Mouse (Mus musculus) embryonic facial prominence, embryonic 12.5 days (tissue): ENCODE measurements around the gene Fras1. TPM values are rescaled to one million over a fixed set of nuclear protein-coding genes. Genes with fewer than 3 reads are reported as not detected.

ENCODE experiments used
- ATAC-seq: fragments of 200-750 bp; cut with Nextera tagmentation; 2 replicates; pipeline ENCODE4 v1.8.0; 2017; ENCODE audit not compliant: insufficient number of reproducible peaks, insufficient read depth, low FRiP score, low TSS enrichment
- H3K27ac ChIP-seq: fragments of 300-500 bp; sonication (generic); 2 replicates; pipeline ENCODE4 v1.5.1; 2016; ENCODE audit warnings: mild to moderate bottlenecking
- H3K27me3 ChIP-seq: fragments of 300-500 bp; sonication (generic); 2 replicates; pipeline ENCODE4 v1.6.1; 2016; ENCODE audit warnings: mild to moderate bottlenecking, moderate library complexity
- H3K36me3 ChIP-seq: fragments of 300-500 bp; sonication (generic); 2 replicates; pipeline ENCODE4 v1.6.1; 2016; ENCODE audit warnings: mild to moderate bottlenecking
- H3K4me1 ChIP-seq: fragments of 300-500 bp; sonication (generic); 2 replicates; pipeline ENCODE4 v1.6.1; 2016
- H3K4me2 ChIP-seq: fragments of 300-500 bp; sonication (generic); replicated peaks from 2 replicates; pipeline ENCODE4 v1.6.1; 2016; ENCODE audit warnings: mild to moderate bottlenecking, moderate library complexity
- H3K4me3 ChIP-seq: fragments of 300-500 bp; sonication (generic); 2 replicates; pipeline ENCODE4 v1.5.1; 2016; ENCODE audit warnings: mild to moderate bottlenecking
- H3K9ac ChIP-seq: fragments of 300-500 bp; sonication (generic); 2 replicates; pipeline ENCODE4 v1.6.1; 2016; ENCODE audit warnings: mild to moderate bottlenecking, moderate library complexity
- H3K9me3 ChIP-seq: fragments of 300-500 bp; sonication (generic); 2 replicates; pipeline ENCODE4 v1.6.1; 2016; ENCODE audit warnings: mild to moderate bottlenecking, moderate library complexity
- WGBS: fragments of 180-500 bp; shearing (Covaris S2); methylation state at CpG from one replicate; pipeline ENCODE4 v1.1.7; 2016; 5-methylcytosine and 5-hydroxymethylcytosine counted together
- polyA plus RNA-seq: library from polyadenylated mRNA; unstranded; fragments of >200 nt; fragmentation: Nextera tagmentation; extraction: Ambion mirVana; gene quantifications from 2 replicates; pipeline ENCODE4 v1.2.1, GENCODE M21; 2016

Gene Fras1
- polyA plus RNA-seq, 1 experiment from 2014 or later, result 20.1 TPM

DNA sequence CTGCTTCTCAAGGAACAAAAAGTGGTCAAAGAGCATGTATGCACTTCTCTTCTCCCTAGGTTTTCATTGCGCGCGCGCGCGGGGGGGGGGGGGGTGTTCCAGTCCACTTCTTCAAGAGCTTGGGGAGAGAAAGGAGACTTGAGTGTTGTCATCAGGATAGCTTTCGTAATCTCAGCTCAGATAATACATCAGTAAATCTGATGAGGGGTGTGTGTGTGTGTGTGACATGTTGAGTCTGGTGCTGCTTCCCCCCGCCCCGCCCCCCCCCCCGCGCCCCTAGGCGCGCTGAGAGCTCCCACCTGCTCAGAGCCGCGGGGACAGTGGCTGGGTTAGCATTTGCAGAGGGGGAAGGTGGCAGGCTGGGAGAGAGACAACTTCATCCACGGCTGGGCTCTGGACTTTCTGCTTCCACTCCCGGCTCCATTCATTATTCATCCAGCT is 1.7 kb downstream of the Fras1 start:
- peaks cover 20% of the 10 kb centered on the region for H3K4me1 ChIP-seq
- H3K9ac ChIP-seq, result peak overlapping the region; percentile 65
- 1% methylated on average over 13 of the region's 17 CpGs for WGBS
- no peaks in the 10 kb centered on the region for H3K9me3 ChIP-seq
- peak overlapping the region; percentile 93 for H3K4me2 ChIP-seq
- H3K27ac ChIP-seq, result no peak overlapping the region
- peak overlapping the region; percentile 60 for H3K4me3 ChIP-seq
- no peak for ATAC-seq
- H3K36me3 ChIP-seq, result no peaks in the 10 kb centered on the region
- no peaks in the 10 kb centered on the region for H3K27me3 ChIP-seq

DNA sequence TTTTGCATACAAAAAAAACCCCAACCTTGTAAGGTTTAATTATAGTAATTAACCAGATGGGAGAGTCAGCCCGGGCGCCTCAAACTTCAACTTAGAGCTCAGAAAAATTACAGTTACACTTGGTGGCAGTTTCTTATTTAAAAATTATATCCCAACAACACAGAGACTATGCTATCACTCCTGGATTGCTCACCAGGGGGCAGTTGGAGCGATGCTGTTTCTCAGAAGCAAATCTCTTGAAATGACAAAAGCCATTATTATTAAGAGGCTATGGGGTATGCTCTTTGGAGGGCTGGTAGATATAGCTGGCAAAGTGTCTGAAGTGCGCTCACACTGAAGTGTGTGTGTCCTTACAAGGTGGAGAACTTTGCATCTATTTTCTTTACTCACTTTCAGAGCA is 2.5 kb downstream of the Fras1 start:
- Histone ChIP-seq H3K4me1 (peaks cover 20% of the 10 kb centered on the region), H3K4me2 (peak overlapping the region; percentile 93)

GRCm38 (mm10) chr5:96386138-96386933 is 12.6 kb downstream of the Fras1 start:
- Histone ChIP-seq H3K27ac (no peak overlapping the region), H3K36me3 (no peaks in the 10 kb centered on the region), H3K27me3 (no peaks in the 10 kb centered on the region), H3K4me2 (no peak overlapping the region), H3K4me1 (no peaks in the 10 kb centered on the region), H3K4me3 (no peak overlapping the region), H3K9ac (no peak overlapping the region), H3K9me3 (peaks cover 4% of the 10 kb centered on the region; the same call in 1 of the 2 replicates)
- no peak for ATAC-seq
- 76% methylated on average over 15 of the region's 15 CpGs for WGBS

More for the DNA sequence above, 2.5 kb downstream of the Fras1 start:
- Histone ChIP-seq H3K27me3 (no peaks in the 10 kb centered on the region), H3K9ac (no peak overlapping the region), H3K4me3 (peak overlapping the region; percentile 60), H3K27ac (no peak overlapping the region), H3K9me3 (no peaks in the 10 kb centered on the region), H3K36me3 (no peaks in the 10 kb centered on the region)
- WGBS, result 47% methylated on average over 4 of the region's 4 CpGs
- no peak for ATAC-seq

- H3K27me3 ChIP-seq, result no peaks in the 10 kb centered on the region
- H3K36me3 ChIP-seq, result no peaks in the 10 kb centered on the region
- no peak overlapping the region for H3K27ac ChIP-seq
- H3K9ac ChIP-seq, result no peak overlapping the region
- 91% methylated on average over 8 of the region's 8 CpGs for WGBS
- no peak for ATAC-seq
- no peak overlapping the region for H3K4me3 ChIP-seq
- H3K9me3 ChIP-seq, result peaks cover 4% of the 10 kb centered on the region; the same call in 1 of the 2 replicates
- H3K4me1 ChIP-seq, result no peaks in the 10 kb centered on the region
- no peak overlapping the region for H3K4me2 ChIP-seq
These were observed 14.6 kb downstream of the Fras1 start for GRCm38 (mm10) chr5:96388306-96388705.

DNA sequence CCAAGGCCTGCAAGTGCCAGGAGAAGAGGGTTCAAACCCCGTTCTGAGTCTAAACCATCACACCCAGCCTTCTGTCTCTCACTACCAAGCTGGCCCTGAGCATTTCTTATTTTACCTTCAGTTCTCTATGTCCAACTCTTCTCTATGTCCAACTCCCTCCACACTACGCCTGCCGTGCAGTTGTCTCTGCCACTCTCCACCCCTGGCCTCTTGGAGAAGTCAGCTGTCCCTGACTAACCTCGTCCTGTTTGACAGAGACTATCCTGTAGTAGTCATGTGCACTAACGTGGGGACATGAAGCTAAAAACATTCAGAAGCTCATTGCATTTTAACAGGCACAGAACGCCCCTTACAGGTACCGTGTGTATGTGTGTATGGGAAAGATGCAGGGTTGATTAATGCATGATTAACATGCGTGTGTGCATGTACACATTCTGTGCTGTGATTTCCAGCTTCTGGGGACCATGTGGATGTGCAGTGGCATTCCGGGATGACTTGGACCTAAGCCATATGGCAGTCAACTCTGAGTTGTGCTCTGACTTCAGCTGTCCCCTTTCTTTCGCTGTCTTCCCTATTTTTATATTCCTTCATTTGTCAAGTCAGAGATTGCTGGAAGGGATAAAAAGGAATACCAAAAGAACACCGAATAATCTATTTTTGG is 16.3 kb downstream of the Fras1 start:
- no peak overlapping the region for H3K4me2 ChIP-seq
- H3K27me3 ChIP-seq, result no peaks in the 10 kb centered on the region
- no peak for ATAC-seq
- H3K9ac ChIP-seq, result no peak overlapping the region
- H3K4me3 ChIP-seq, result no peak overlapping the region
- H3K36me3 ChIP-seq, result no peaks in the 10 kb centered on the region
- H3K4me1 ChIP-seq, result no peaks in the 10 kb centered on the region
- WGBS, result 90% methylated on average over 11 of the region's 11 CpGs
- H3K9me3 ChIP-seq, result peaks cover 4% of the 10 kb centered on the region; the same call in 1 of the 2 replicates
- H3K27ac ChIP-seq, result no peak overlapping the region

- no peak for ATAC-seq
- Histone ChIP-seq H3K9me3 (peaks cover 4% of the 10 kb centered on the region; the same call in 1 of the 2 replicates), H3K9ac (no peak overlapping the region), H3K4me3 (no peak overlapping the region), H3K4me2 (no peak overlapping the region), H3K36me3 (no peaks in the 10 kb centered on the region), H3K4me1 (peaks cover 7% of the 10 kb centered on the region; the same call in 1 of the 2 replicates), H3K27ac (no peak overlapping the region), H3K27me3 (no peaks in the 10 kb centered on the region)
- WGBS, result 90% methylated on average over 4 of the region's 4 CpGs
These were observed 17.3 kb downstream of the Fras1 start for GRCm38 (mm10) chr5:96391086-96391485.

DNA sequence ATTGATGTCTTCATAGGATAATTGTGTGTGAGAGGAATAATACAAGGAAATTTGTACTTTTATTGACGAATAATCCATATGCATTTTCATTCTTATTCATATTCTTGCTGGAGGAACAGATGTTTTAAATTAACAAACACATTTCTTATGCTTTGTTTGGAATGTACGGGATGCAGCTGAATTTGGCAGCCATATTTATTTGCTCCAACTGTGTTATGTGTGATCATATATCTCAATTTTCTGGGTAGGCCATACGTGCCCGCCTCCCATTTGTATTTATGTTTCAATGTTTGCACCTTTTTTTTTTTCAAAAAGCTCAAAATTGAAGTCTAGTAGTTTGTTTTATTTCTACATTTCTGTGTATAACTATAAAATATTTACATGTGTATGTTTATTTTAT is 21.2 kb downstream of the Fras1 start:
- peaks cover 7% of the 10 kb centered on the region; the same call in 1 of the 2 replicates for H3K4me1 ChIP-seq
- H3K9me3 ChIP-seq, result no peaks in the 10 kb centered on the region
- no peak overlapping the region for H3K4me2 ChIP-seq
- H3K36me3 ChIP-seq, result no peaks in the 10 kb centered on the region
- no peaks in the 10 kb centered on the region for H3K27me3 ChIP-seq
- ATAC-seq, result no peak
- no peak overlapping the region for H3K9ac ChIP-seq
- no peak overlapping the region for H3K4me3 ChIP-seq
- no peak overlapping the region for H3K27ac ChIP-seq
- WGBS, result 79% methylated on average over 4 of the region's 4 CpGs

DNA sequence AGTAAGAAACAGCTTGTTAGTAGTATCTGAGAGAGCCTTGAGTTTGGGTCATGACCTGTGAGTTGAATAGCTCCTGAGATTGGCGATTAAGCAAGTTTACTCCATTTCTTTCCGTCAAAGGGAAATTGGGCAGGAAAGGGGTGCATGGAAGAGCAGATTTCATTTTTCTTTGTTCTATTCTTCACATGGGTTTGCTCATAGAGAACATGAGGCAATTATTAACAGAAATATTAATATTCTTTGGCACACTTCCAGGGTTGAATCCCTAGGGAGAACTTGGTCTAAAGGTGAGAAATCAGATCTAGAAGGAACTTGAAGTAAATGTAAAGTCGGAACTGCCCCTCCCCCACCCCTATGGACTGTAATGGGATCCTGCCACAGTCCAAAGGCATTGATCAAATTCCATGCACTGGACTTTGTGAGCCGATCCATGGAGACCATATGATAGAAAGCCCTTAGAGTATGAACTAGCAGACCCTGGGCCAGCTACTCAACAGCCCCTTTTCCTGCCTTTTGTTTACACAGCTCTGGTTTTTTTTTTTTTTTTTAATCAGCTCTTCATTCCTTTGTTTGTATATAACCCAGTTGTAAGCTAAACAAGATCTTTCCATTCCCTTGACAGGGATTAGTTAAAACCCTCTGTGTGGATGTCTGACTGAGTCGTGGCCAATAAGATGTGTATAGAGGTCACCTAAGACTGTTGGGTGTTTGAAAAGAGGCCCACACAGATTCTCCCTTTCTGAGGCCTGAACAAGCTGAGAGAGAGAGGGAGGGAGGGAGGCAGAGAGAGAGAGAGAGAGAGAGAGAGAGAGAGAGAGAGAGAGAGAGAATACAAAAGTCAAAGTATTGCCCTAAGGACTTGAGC is 22.3 kb downstream of the Fras1 start:
- no peak for ATAC-seq
- 26% methylated on average over 5 of the region's 5 CpGs for whole genome bisulfite sequencing
- H3K27ac ChIP-seq, result peak overlapping the region; percentile 50; the same call in 1 of the 2 replicates

GRCm38 (mm10) chr5:96402555-96402954 is 28.8 kb downstream of the Fras1 start:
- Histone ChIP-seq H3K9me3 (no peaks in the 10 kb centered on the region), H3K4me3 (no peak overlapping the region), H3K9ac (no peak overlapping the region), H3K4me1 (peaks cover 9% of the 10 kb centered on the region), H3K27ac (no peak overlapping the region), H3K4me2 (no peak overlapping the region), H3K36me3 (no peaks in the 10 kb centered on the region), H3K27me3 (no peaks in the 10 kb centered on the region)
- 79% methylated on average over 3 of the region's 3 CpGs for WGBS
- ATAC-seq, result no peak

More for the DNA sequence above, 22.3 kb downstream of the Fras1 start:
- H3K27me3 ChIP-seq, result no peaks in the 10 kb centered on the region
- peaks cover 7% of the 10 kb centered on the region; the same call in 1 of the 2 replicates for H3K4me1 ChIP-seq
- no peak overlapping the region for H3K9ac ChIP-seq
- no peaks in the 10 kb centered on the region for H3K9me3 ChIP-seq
- no peak overlapping the region for H3K4me3 ChIP-seq
- H3K36me3 ChIP-seq, result no peaks in the 10 kb centered on the region
- H3K4me2 ChIP-seq, result no peak overlapping the region

DNA sequence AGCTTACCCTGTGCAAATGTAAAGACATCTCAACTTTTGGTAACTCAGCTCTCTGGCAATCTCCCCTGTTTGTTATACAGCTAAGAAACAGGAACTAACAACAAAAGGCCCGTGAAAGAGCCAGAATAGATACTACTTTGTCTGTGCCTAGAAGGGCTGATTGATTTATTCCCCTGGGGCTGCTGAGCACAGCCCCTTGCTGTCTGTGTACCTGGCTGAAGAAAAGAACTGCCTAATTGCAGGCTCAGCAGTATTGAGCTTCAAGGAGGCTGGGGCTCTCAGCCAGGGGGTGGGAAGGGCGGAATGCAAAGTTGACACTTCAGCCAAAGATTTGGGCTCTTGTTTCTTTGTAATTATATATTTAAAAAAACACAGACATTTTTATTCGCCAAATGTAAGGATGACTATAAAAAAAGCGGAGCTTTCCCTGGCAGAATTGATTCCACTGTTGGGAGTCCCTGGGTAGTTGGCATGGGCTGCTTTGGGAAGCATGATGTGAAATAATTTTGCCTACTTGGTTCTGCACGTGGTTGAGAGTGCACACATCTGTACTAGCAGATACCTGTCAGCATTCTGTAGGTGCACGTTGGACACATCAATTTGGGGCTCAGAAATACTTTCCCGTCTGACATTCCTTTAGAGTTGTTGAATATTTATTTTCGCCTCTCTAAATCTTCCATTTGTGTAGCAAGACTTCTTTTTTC is 31.5 kb downstream of the Fras1 start:
- H3K4me3 ChIP-seq, result no peak overlapping the region
- H3K4me2 ChIP-seq, result no peak overlapping the region
- H3K36me3 ChIP-seq, result no peaks in the 10 kb centered on the region
- no peak for ATAC-seq
- H3K4me1 ChIP-seq, result peaks cover 9% of the 10 kb centered on the region
- H3K27ac ChIP-seq, result 0 out of 2 replicates have a peak overlapping the region, but pooled peaks have one; percentile 30
- H3K9me3 ChIP-seq, result no peaks in the 10 kb centered on the region
- no peaks in the 10 kb centered on the region for H3K27me3 ChIP-seq
- H3K9ac ChIP-seq, result no peak overlapping the region
- 59% methylated on average over 8 of the region's 8 CpGs for WGBS

- Histone ChIP-seq H3K36me3 (no peaks in the 10 kb centered on the region), H3K27me3 (no peaks in the 10 kb centered on the region), H3K9ac (no peak overlapping the region), H3K4me2 (no peak overlapping the region), H3K27ac (no peak overlapping the region), H3K4me3 (no peak overlapping the region), H3K4me1 (peaks cover 13% of the 10 kb centered on the region), H3K9me3 (no peaks in the 10 kb centered on the region)
- ATAC-seq, result no peak
- 84% methylated on average over 2 of the region's 2 CpGs for WGBS
These were observed 34.5 kb downstream of the Fras1 start for GRCm38 (mm10) chr5:96408291-96408690.
